Mouse (Mus musculus) MEL (cell line): Measurements from ENCODE around the gene Tfap4. TPM values are rescaled to one million over a fixed set of nuclear protein-coding genes. Genes with fewer than 3 reads are reported as not detected.
"Not testable (repeated sequence)": the region's sequence is repeated elsewhere in the genome, so short reads cannot be mapped to it uniquely, and the experiment has no call there.

Source experiments
- DNase-seq: peaks from one replicate; pipeline ENCODE4 v3.0.0; 2011; ENCODE audit warnings: low read depth, low spot score
- H3K27ac ChIP-seq: 2 replicates; pipeline ENCODE4 v1.5.1; 2012; ENCODE audit warnings: low read depth, mild to moderate bottlenecking, control low read depth, low read length, moderate library complexity; ENCODE audit not compliant: control insufficient read depth
- H3K27me3 ChIP-seq, 2 experiments: fragments of 150-350 bp in 1 of 2; sonication (generic) in 1 of 2; 2 replicates each; pipeline ENCODE4 v1.6.1; 2012; ENCODE audit warnings: low read length in 2 of 2, mild to moderate bottlenecking in 2 of 2, improper control_type of control experiment in 1 of 2, moderate library complexity in 1 of 2; ENCODE audit not compliant: insufficient read depth in 2 of 2, control insufficient read depth in 1 of 2
- H3K36me3 ChIP-seq, 2 experiments: 2 replicates each; pipeline ENCODE4 v1.6.1; 2012 to 2014; ENCODE audit warnings: low read length in 2 of 2, improper control_type of control experiment in 1 of 2, inconsistent platforms in 1 of 2, mild to moderate bottlenecking in 1 of 2; ENCODE audit not compliant: insufficient read depth in 2 of 2, control insufficient read depth in 1 of 2
- H3K4me1 ChIP-seq, 2 experiments: fragments of 150-350 bp in 1 of 2; sonication (generic) in 1 of 2; 2 replicates each; pipeline ENCODE4 v1.6.1; 2012; ENCODE audit warnings: low read length in 2 of 2, improper control_type of control experiment in 1 of 2, mild to moderate bottlenecking in 1 of 2; ENCODE audit not compliant: insufficient read depth in 2 of 2, control insufficient read depth in 1 of 2
- H3K4me3 ChIP-seq, 2 experiments: fragments of 150-350 bp in 1 of 2; sonication (generic) in 1 of 2; 2 replicates each; pipeline ENCODE4 v1.5.1; 2012; ENCODE audit warnings: low read depth in 2 of 2, low read length in 2 of 2, mild to moderate bottlenecking in 2 of 2, moderate library complexity in 2 of 2, control low read depth in 1 of 2, improper control_type of control experiment in 1 of 2; ENCODE audit not compliant: control insufficient read depth in 1 of 2, insufficient read depth in 1 of 2
- H3K79me2 ChIP-seq: 2 replicates; pipeline ENCODE4 v1.6.1; 2012; ENCODE audit warnings: mild to moderate bottlenecking, low read length, moderate library complexity; ENCODE audit not compliant: control insufficient read depth, poor library complexity, insufficient read depth
- H3K9ac ChIP-seq: 2 replicates; pipeline ENCODE4 v1.6.1; 2012; ENCODE audit warnings: low read depth, mild to moderate bottlenecking, control low read depth, low read length, moderate library complexity; ENCODE audit not compliant: control insufficient read depth, poor library complexity, severe bottlenecking
- H3K9me3 ChIP-seq: fragments of 150-350 bp; sonication (generic); replicated peaks from 2 replicates; pipeline ENCODE4 v1.6.1; 2012; ENCODE audit warnings: mild to moderate bottlenecking, low read length, improper control_type of control experiment, moderate library complexity; ENCODE audit not compliant: insufficient read depth
- CHD1 ChIP-seq: IDR thresholded peaks from 2 replicates; pipeline ENCODE4 v1.6.1; 2012; ENCODE audit warnings: low read depth, mild to moderate bottlenecking, inconsistent platforms, low read length, improper control_type of control experiment
- CHD2 ChIP-seq: IDR thresholded peaks from 2 replicates; pipeline ENCODE4 v1.6.1; 2011; ENCODE audit warnings: low read length, improper control_type of control experiment
- CTCF ChIP-seq, 3 experiments: IDR thresholded peaks in 2 of 3; conservative IDR thresholded peaks in 1 of 3; 2 replicates each; pipeline ENCODE4 v1.5.1; 2011 to 2012; ENCODE audit warnings: low read length in 3 of 3, low read depth in 2 of 3, mild to moderate bottlenecking in 2 of 3, improper control_type of control experiment in 1 of 3, inconsistent platforms in 1 of 3, mixed read lengths in 1 of 3, moderate library complexity in 1 of 3; ENCODE audit not compliant: control insufficient read depth in 1 of 3, insufficient read depth in 1 of 3, poor library complexity in 1 of 3, severe bottlenecking in 1 of 3
- E2F4 ChIP-seq: IDR thresholded peaks from 2 replicates; pipeline ENCODE4 v1.6.1; 2011; ENCODE audit warnings: low read depth, low read length, improper control_type of control experiment, borderline replicate concordance
- EP300 ChIP-seq, 2 experiments: IDR thresholded peaks; 2 replicates each; pipeline ENCODE4 v1.6.1; 2011; ENCODE audit warnings: improper control_type of control experiment in 2 of 2, low read length in 2 of 2, low read depth in 1 of 2, mild to moderate bottlenecking in 1 of 2
- GABPA ChIP-seq: IDR thresholded peaks from 2 replicates; pipeline ENCODE4 v1.6.1; 2012; ENCODE audit warnings: low read depth, mild to moderate bottlenecking, inconsistent platforms, low read length, improper control_type of control experiment, moderate library complexity
- HCFC1 ChIP-seq: IDR thresholded peaks from 2 replicates; pipeline ENCODE4 v1.6.1; 2012; ENCODE audit warnings: low read depth, mild to moderate bottlenecking, inconsistent platforms, low read length, improper control_type of control experiment, moderate library complexity
- JUND ChIP-seq: IDR thresholded peaks from 2 replicates; pipeline ENCODE4 v1.6.1; 2011; ENCODE audit warnings: low read depth, mild to moderate bottlenecking, improper control_type of control experiment, low read length
- MAFK ChIP-seq: IDR thresholded peaks from 2 replicates; pipeline ENCODE4 v1.6.1; 2011; ENCODE audit warnings: low read depth, mild to moderate bottlenecking, low read length, improper control_type of control experiment, borderline replicate concordance
- MEF2A ChIP-seq: IDR thresholded peaks from 2 replicates; pipeline ENCODE4 v1.6.1; 2014; ENCODE audit warnings: low read depth, mild to moderate bottlenecking, inconsistent platforms, low read length, improper control_type of control experiment; ENCODE audit not compliant: poor library complexity, insufficient replicate concordance, severe bottlenecking; ENCODE audit errors: extremely low read depth
- MYC ChIP-seq: IDR thresholded peaks from 2 replicates; pipeline ENCODE4 v1.6.1; 2011; ENCODE audit warnings: low read depth, mild to moderate bottlenecking, low read length, improper control_type of control experiment, moderate library complexity
- NELFE ChIP-seq: IDR thresholded peaks from 2 replicates; pipeline ENCODE4 v1.6.1; 2011; ENCODE audit warnings: low read depth, low read length, improper control_type of control experiment
- NRF1 ChIP-seq: IDR thresholded peaks from 2 replicates; pipeline ENCODE4 v1.6.1; 2014; ENCODE audit warnings: low read depth, mild to moderate bottlenecking, inconsistent platforms, low read length, improper control_type of control experiment, moderate library complexity; ENCODE audit not compliant: poor library complexity, insufficient read depth, severe bottlenecking
- POLR2A ChIP-seq, 2 experiments: IDR thresholded peaks; 2 replicates each; pipeline ENCODE4 v1.6.1; 2011 to 2012; ENCODE audit warnings: low read length in 2 of 2, mild to moderate bottlenecking in 2 of 2, control low read depth in 1 of 2, improper control_type of control experiment in 1 of 2, low read depth in 1 of 2, moderate library complexity in 1 of 2; ENCODE audit not compliant: control insufficient read depth in 1 of 2, insufficient read depth in 1 of 2, poor library complexity in 1 of 2
- POLR2AphosphoS2 ChIP-seq: IDR thresholded peaks from 2 replicates; pipeline ENCODE4 v1.6.1; 2011; ENCODE audit warnings: low read length, improper control_type of control experiment
- RAD21 ChIP-seq: IDR thresholded peaks from 2 replicates; pipeline ENCODE4 v1.6.1; 2011; ENCODE audit warnings: mild to moderate bottlenecking, low read depth, low read length, improper control_type of control experiment
- RCOR1 ChIP-seq: IDR thresholded peaks from 2 replicates; pipeline ENCODE4 v1.6.1; 2012; ENCODE audit warnings: low read depth, mild to moderate bottlenecking, inconsistent platforms, low read length, improper control_type of control experiment
- SIN3A ChIP-seq: IDR thresholded peaks from 2 replicates; pipeline ENCODE4 v1.6.1; 2012; ENCODE audit warnings: low read length, improper control_type of control experiment, inconsistent platforms
- SMC3 ChIP-seq: IDR thresholded peaks from 2 replicates; pipeline ENCODE4 v1.6.1; 2011; ENCODE audit warnings: low read depth, low read length, improper control_type of control experiment
- UBTF ChIP-seq: IDR thresholded peaks from 2 replicates; pipeline ENCODE4 v1.6.1; 2012; ENCODE audit warnings: low read depth, mild to moderate bottlenecking, inconsistent platforms, low read length, improper control_type of control experiment, moderate library complexity, borderline replicate concordance; ENCODE audit not compliant: insufficient read depth
- ZNF384 ChIP-seq: IDR thresholded peaks from 2 replicates; pipeline ENCODE4 v1.6.1; 2012; ENCODE audit warnings: low read depth, mild to moderate bottlenecking, inconsistent platforms, low read length, improper control_type of control experiment
- polyA plus RNA-seq, 2 experiments: library from polyadenylated mRNA; stranded (reverse) in 1 of 2; unstranded in 1 of 2; fragments of >175 nt in 1 of 2; fragments of >200 nt in 1 of 2; gene quantifications; 2 replicates each; pipeline versions ENCODE4 v1.2.1 to v1.2.4; 2012; ENCODE audit warnings: low replicate concordance in 2 of 2, low read depth in 1 of 2; ENCODE audit not compliant: insufficient read length in 2 of 2, insufficient read depth in 1 of 2, missing spikeins in 1 of 2
- total RNA-seq: library from RNA; depleted of rRNA; stranded (reverse); fragments of 300-350 nt; gene quantifications from 2 replicates; pipeline ENCODE4 v1.2.3, GENCODE M21; 2012

Tfap4 gene
- total and polyA plus RNA-seq, 3 experiments, result 26.2 to 217 (median 40.3) TPM

GRCm38 (mm10) chr16:4583807-4584206, 24.2 kb upstream of the Tfap4 start (continued):
- no peak for TF ChIP-seq CTCF (IDR thresholded peaks at IDR 0.05 in 2 of 3, conservative IDR thresholded peaks at IDR 0.05 in 1 of 3; ENCODE audit: control insufficient read depth in 1 of 3, insufficient read depth in 1 of 3, low read depth in 2 of 3, low read length in 3 of 3, poor library complexity in 1 of 3, severe bottlenecking in 1 of 3)
- TF ChIP-seq MYC, result 0 out of 2 replicates have a peak, but pooled peaks have one; percentile 24
- no peak for TF ChIP-seq POLR2AphosphoS2
- TF ChIP-seq NELFE, result no peak
- peak; percentile 75 to 95 for TF ChIP-seq EP300 (IDR thresholded peaks at IDR 0.05; ENCODE audit: low read depth in 1 of 2, low read length in 2 of 2)
- TF ChIP-seq NRF1, result no peak
- no peak for TF ChIP-seq SMC3
- no peak for TF ChIP-seq JUND
- TF ChIP-seq CHD2, result no peak
- no peak for TF ChIP-seq MEF2A
- no peak for TF ChIP-seq RAD21
- TF ChIP-seq GABPA, result no peak
- TF ChIP-seq SIN3A, result no peak; the same call in 1 of the 2 replicates
- no peak for TF ChIP-seq UBTF
- TF ChIP-seq HCFC1, result 0 out of 2 replicates have a peak, but pooled peaks have one; percentile 30
- no peak for TF ChIP-seq MAFK
- TF ChIP-seq RCOR1, result peak; percentile 86

GRCm38 (mm10) chr16:4581179-4581578, 21.5 kb upstream of the Tfap4 start:
- not testable (repeated sequence) for H3K79me2 ChIP-seq, H3K27me3 ChIP-seq, DNase-seq, H3K9ac ChIP-seq, H3K27ac ChIP-seq, H3K4me3 ChIP-seq, H3K9me3 ChIP-seq
- Histone ChIP-seq H3K4me1 (peaks cover 7 to 30% of the 10 kb centered on the region in 2 experiments), H3K36me3 (peaks cover 0 to 20% of the 10 kb centered on the region in 2 experiments; a peak in 2 of 4 replicates)
- peak; percentile 60; the same call in 1 of the 2 replicates for TF ChIP-seq ZNF384

GRCm38 (mm10) chr16:4578630-4579029, 19.0 kb upstream of the Tfap4 start:
- no peak for DNase-seq
- H3K79me2 ChIP-seq, result no peaks in the 10 kb centered on the region
- no peaks in the 10 kb centered on the region for H3K9me3 ChIP-seq
- H3K36me3 ChIP-seq, result peaks cover 0 to 9% of the 10 kb centered on the region in 2 experiments; a peak in 2 of 4 replicates
- peaks cover 3 to 12% of the 10 kb centered on the region in 2 experiments for H3K4me1 ChIP-seq
- TF ChIP-seq SMC3 (no peak), EP300 (IDR thresholded peaks at IDR 0.05; ENCODE audit: low read depth in 1 of 2, low read length in 2 of 2) (no peak), RCOR1 (no peak), HCFC1 (no peak), ZNF384 (no peak), CHD1 (no peak), E2F4 (no peak), POLR2A (IDR thresholded peaks at IDR 0.05; ENCODE audit: control insufficient read depth in 1 of 2, insufficient read depth in 1 of 2, low read depth in 1 of 2, low read length in 2 of 2, poor library complexity in 1 of 2) (no peak)
- H3K9ac ChIP-seq, result no peak overlapping the region
- no peak overlapping the region for H3K4me3 ChIP-seq
- no peak overlapping the region for H3K27ac ChIP-seq
- H3K27me3 ChIP-seq, result no peaks in the 10 kb centered on the region
